Mouse (Mus musculus) MEL (cell line): Measurements from ENCODE around the gene Dync1h1. TPM values are rescaled to one million over a fixed set of nuclear protein-coding genes. Genes with fewer than 3 reads are reported as not detected.

Experiments used
- DNase-seq: peaks from one replicate; pipeline ENCODE4 v3.0.0; 2011; ENCODE audit warnings: low read depth, low spot score
- H3K27ac ChIP-seq: 2 replicates; pipeline ENCODE4 v1.5.1; 2012; ENCODE audit warnings: low read depth, mild to moderate bottlenecking, control low read depth, low read length, moderate library complexity; ENCODE audit not compliant: control insufficient read depth
- H3K27me3 ChIP-seq, 2 experiments: fragments of 150-350 bp in 1 of 2; sonication (generic) in 1 of 2; 2 replicates each; pipeline ENCODE4 v1.6.1; 2012; ENCODE audit warnings: low read length in 2 of 2, mild to moderate bottlenecking in 2 of 2, improper control_type of control experiment in 1 of 2, moderate library complexity in 1 of 2; ENCODE audit not compliant: insufficient read depth in 2 of 2, control insufficient read depth in 1 of 2
- H3K36me3 ChIP-seq, 2 experiments: 2 replicates each; pipeline ENCODE4 v1.6.1; 2012 to 2014; ENCODE audit warnings: low read length in 2 of 2, improper control_type of control experiment in 1 of 2, inconsistent platforms in 1 of 2, mild to moderate bottlenecking in 1 of 2; ENCODE audit not compliant: insufficient read depth in 2 of 2, control insufficient read depth in 1 of 2
- H3K4me1 ChIP-seq, 2 experiments: fragments of 150-350 bp in 1 of 2; sonication (generic) in 1 of 2; 2 replicates each; pipeline ENCODE4 v1.6.1; 2012; ENCODE audit warnings: low read length in 2 of 2, improper control_type of control experiment in 1 of 2, mild to moderate bottlenecking in 1 of 2; ENCODE audit not compliant: insufficient read depth in 2 of 2, control insufficient read depth in 1 of 2
- H3K4me3 ChIP-seq, 2 experiments: fragments of 150-350 bp in 1 of 2; sonication (generic) in 1 of 2; 2 replicates each; pipeline ENCODE4 v1.5.1; 2012; ENCODE audit warnings: low read depth in 2 of 2, low read length in 2 of 2, mild to moderate bottlenecking in 2 of 2, moderate library complexity in 2 of 2, control low read depth in 1 of 2, improper control_type of control experiment in 1 of 2; ENCODE audit not compliant: control insufficient read depth in 1 of 2, insufficient read depth in 1 of 2
- H3K79me2 ChIP-seq: 2 replicates; pipeline ENCODE4 v1.6.1; 2012; ENCODE audit warnings: mild to moderate bottlenecking, low read length, moderate library complexity; ENCODE audit not compliant: control insufficient read depth, poor library complexity, insufficient read depth
- H3K9ac ChIP-seq: 2 replicates; pipeline ENCODE4 v1.6.1; 2012; ENCODE audit warnings: low read depth, mild to moderate bottlenecking, control low read depth, low read length, moderate library complexity; ENCODE audit not compliant: control insufficient read depth, poor library complexity, severe bottlenecking
- H3K9me3 ChIP-seq: fragments of 150-350 bp; sonication (generic); replicated peaks from 2 replicates; pipeline ENCODE4 v1.6.1; 2012; ENCODE audit warnings: mild to moderate bottlenecking, low read length, improper control_type of control experiment, moderate library complexity; ENCODE audit not compliant: insufficient read depth
- BHLHE40 ChIP-seq: IDR thresholded peaks from 2 replicates; pipeline ENCODE4 v1.6.1; 2012; ENCODE audit warnings: low read depth, mild to moderate bottlenecking, inconsistent platforms, low read length, improper control_type of control experiment, borderline replicate concordance
- CHD2 ChIP-seq: IDR thresholded peaks from 2 replicates; pipeline ENCODE4 v1.6.1; 2011; ENCODE audit warnings: low read length, improper control_type of control experiment
- E2F4 ChIP-seq: IDR thresholded peaks from 2 replicates; pipeline ENCODE4 v1.6.1; 2011; ENCODE audit warnings: low read depth, low read length, improper control_type of control experiment, borderline replicate concordance
- EP300 ChIP-seq, 2 experiments: IDR thresholded peaks; 2 replicates each; pipeline ENCODE4 v1.6.1; 2011; ENCODE audit warnings: improper control_type of control experiment in 2 of 2, low read length in 2 of 2, low read depth in 1 of 2, mild to moderate bottlenecking in 1 of 2
- ETS1 ChIP-seq: IDR thresholded peaks from 2 replicates; pipeline ENCODE4 v1.6.1; 2012; ENCODE audit warnings: low read depth, mild to moderate bottlenecking, inconsistent platforms, low read length, improper control_type of control experiment, moderate library complexity
- GABPA ChIP-seq: IDR thresholded peaks from 2 replicates; pipeline ENCODE4 v1.6.1; 2012; ENCODE audit warnings: low read depth, mild to moderate bottlenecking, inconsistent platforms, low read length, improper control_type of control experiment, moderate library complexity
- JUND ChIP-seq: IDR thresholded peaks from 2 replicates; pipeline ENCODE4 v1.6.1; 2011; ENCODE audit warnings: low read depth, mild to moderate bottlenecking, improper control_type of control experiment, low read length
- KAT2A ChIP-seq: conservative IDR thresholded peaks from 2 replicates; pipeline ENCODE4 v1.6.1; 2012; ENCODE audit warnings: low read depth, low read length, improper control_type of control experiment, inconsistent platforms
- MAFK ChIP-seq: IDR thresholded peaks from 2 replicates; pipeline ENCODE4 v1.6.1; 2011; ENCODE audit warnings: low read depth, mild to moderate bottlenecking, low read length, improper control_type of control experiment, borderline replicate concordance
- MAX ChIP-seq: IDR thresholded peaks from 2 replicates; pipeline ENCODE4 v1.6.1; 2011; ENCODE audit warnings: low read length, improper control_type of control experiment
- MXI1 ChIP-seq: IDR thresholded peaks from 2 replicates; pipeline ENCODE4 v1.6.1; 2011; ENCODE audit warnings: mild to moderate bottlenecking, low read depth, low read length, improper control_type of control experiment
- MYC ChIP-seq: IDR thresholded peaks from 2 replicates; pipeline ENCODE4 v1.6.1; 2011; ENCODE audit warnings: low read depth, mild to moderate bottlenecking, low read length, improper control_type of control experiment, moderate library complexity
- NELFE ChIP-seq: IDR thresholded peaks from 2 replicates; pipeline ENCODE4 v1.6.1; 2011; ENCODE audit warnings: low read depth, low read length, improper control_type of control experiment
- NRF1 ChIP-seq: IDR thresholded peaks from 2 replicates; pipeline ENCODE4 v1.6.1; 2014; ENCODE audit warnings: low read depth, mild to moderate bottlenecking, inconsistent platforms, low read length, improper control_type of control experiment, moderate library complexity; ENCODE audit not compliant: poor library complexity, insufficient read depth, severe bottlenecking
- POLR2A ChIP-seq, 2 experiments: IDR thresholded peaks; 2 replicates each; pipeline ENCODE4 v1.6.1; 2011 to 2012; ENCODE audit warnings: low read length in 2 of 2, mild to moderate bottlenecking in 2 of 2, control low read depth in 1 of 2, improper control_type of control experiment in 1 of 2, low read depth in 1 of 2, moderate library complexity in 1 of 2; ENCODE audit not compliant: control insufficient read depth in 1 of 2, insufficient read depth in 1 of 2, poor library complexity in 1 of 2
- POLR2AphosphoS2 ChIP-seq: IDR thresholded peaks from 2 replicates; pipeline ENCODE4 v1.6.1; 2011; ENCODE audit warnings: low read length, improper control_type of control experiment
- POLR2AphosphoS5 ChIP-seq: IDR thresholded peaks from 2 replicates; pipeline ENCODE4 v1.6.1; 2012; ENCODE audit warnings: low read depth, borderline replicate concordance, mild to moderate bottlenecking, inconsistent platforms, low read length, moderate library complexity, mixed read lengths
- RAD21 ChIP-seq: IDR thresholded peaks from 2 replicates; pipeline ENCODE4 v1.6.1; 2011; ENCODE audit warnings: mild to moderate bottlenecking, low read depth, low read length, improper control_type of control experiment
- RCOR1 ChIP-seq: IDR thresholded peaks from 2 replicates; pipeline ENCODE4 v1.6.1; 2012; ENCODE audit warnings: low read depth, mild to moderate bottlenecking, inconsistent platforms, low read length, improper control_type of control experiment
- SMC3 ChIP-seq: IDR thresholded peaks from 2 replicates; pipeline ENCODE4 v1.6.1; 2011; ENCODE audit warnings: low read depth, low read length, improper control_type of control experiment
- TAL1 ChIP-seq: IDR thresholded peaks from 2 replicates; pipeline ENCODE4 v1.6.1; 2012; ENCODE audit warnings: mild to moderate bottlenecking, inconsistent platforms, low read length, moderate library complexity, mixed read lengths
- TBP ChIP-seq: IDR thresholded peaks from 2 replicates; pipeline ENCODE4 v1.8.0; 2011; ENCODE audit warnings: low read depth, low read length, improper control_type of control experiment
- TCF12 ChIP-seq: IDR thresholded peaks from 2 replicates; pipeline ENCODE4 v1.6.1; 2014; ENCODE audit warnings: low read depth, mild to moderate bottlenecking, inconsistent platforms, low read length, improper control_type of control experiment, moderate library complexity
- USF1 ChIP-seq: IDR thresholded peaks from 2 replicates; pipeline ENCODE4 v1.6.1; 2014; ENCODE audit warnings: low read depth, mild to moderate bottlenecking, inconsistent platforms, low read length, improper control_type of control experiment, moderate library complexity
- ZMIZ1 ChIP-seq: IDR thresholded peaks from 2 replicates; pipeline ENCODE4 v1.6.1; 2012; ENCODE audit warnings: low read depth, mild to moderate bottlenecking, inconsistent platforms, low read length, improper control_type of control experiment, moderate library complexity
- ZNF384 ChIP-seq: IDR thresholded peaks from 2 replicates; pipeline ENCODE4 v1.6.1; 2012; ENCODE audit warnings: low read depth, mild to moderate bottlenecking, inconsistent platforms, low read length, improper control_type of control experiment
- polyA plus RNA-seq, 2 experiments: library from polyadenylated mRNA; stranded (reverse) in 1 of 2; unstranded in 1 of 2; fragments of >175 nt in 1 of 2; fragments of >200 nt in 1 of 2; gene quantifications; 2 replicates each; pipeline versions ENCODE4 v1.2.1 to v1.2.4; 2012; ENCODE audit warnings: low replicate concordance in 2 of 2, low read depth in 1 of 2; ENCODE audit not compliant: insufficient read length in 2 of 2, insufficient read depth in 1 of 2, missing spikeins in 1 of 2
- total RNA-seq: library from RNA; depleted of rRNA; stranded (reverse); fragments of 300-350 nt; gene quantifications from 2 replicates; pipeline ENCODE4 v1.2.3, GENCODE M21; 2012

Gene Dync1h1
- total and polyA plus RNA-seq, 3 experiments: 98.2 to 230 (median 157) TPM

- H3K9ac ChIP-seq: no peak overlapping the region
- H3K79me2 ChIP-seq: no peaks in the 10 kb centered on the region
- no peaks in the 10 kb centered on the region for H3K27me3 ChIP-seq
- DNase-seq: no peak
- H3K27ac ChIP-seq: no peak overlapping the region
- TF ChIP-seq JUND (no peak), MAX (no peak), MYC (no peak), POLR2A (IDR thresholded peaks at IDR 0.05; ENCODE audit: control insufficient read depth in 1 of 2, insufficient read depth in 1 of 2, low read depth in 1 of 2, low read length in 2 of 2, poor library complexity in 1 of 2) (no peak), TBP (no peak), E2F4 (no peak), SMC3 (no peak), KAT2A (no peak), ZNF384 (no peak), GABPA (no peak), TAL1 (no peak), TCF12 (no peak), ETS1 (no peak), ZMIZ1 (no peak), EP300 (IDR thresholded peaks at IDR 0.05; ENCODE audit: low read depth in 1 of 2, low read length in 2 of 2) (no peak), RAD21 (no peak), USF1 (no peak), POLR2AphosphoS5 (no peak), MAFK (no peak)
- H3K9me3 ChIP-seq: no peaks in the 10 kb centered on the region
- H3K4me1 ChIP-seq: no peaks in the 10 kb centered on the region
- H3K36me3 ChIP-seq: peaks cover 0 to 14% of the 10 kb centered on the region in 2 experiments; a peak in 1 of 4 replicates
- no peak overlapping the region for H3K4me3 ChIP-seq
Measured at GRCm38 (mm10) chr12:110651464-110651863, 50.2 kb downstream of the Dync1h1 start.

- TF ChIP-seq CHD2 (no peak), POLR2AphosphoS2 (no peak), BHLHE40 (no peak), NELFE (no peak), MXI1 (no peak), EP300 (IDR thresholded peaks at IDR 0.05; ENCODE audit: low read depth in 1 of 2, low read length in 2 of 2) (no peak), RAD21 (no peak), RCOR1 (no peak), NRF1 (no peak)
Measured at GRCm38 (mm10) chr12:110661746-110662145, 60.5 kb downstream of the Dync1h1 start.

More at GRCm38 (mm10) chr12:110661746-110662145, 60.5 kb downstream of the Dync1h1 start:
- Histone ChIP-seq H3K4me1 (no peaks in the 10 kb centered on the region), H3K27me3 (no peaks in the 10 kb centered on the region), H3K27ac (no peak overlapping the region), H3K9me3 (no peaks in the 10 kb centered on the region), H3K79me2 (no peaks in the 10 kb centered on the region), H3K4me3 (no peak overlapping the region), H3K36me3 (peaks cover 0 to 13% of the 10 kb centered on the region in 2 experiments; a peak in 2 of 4 replicates), H3K9ac (no peak overlapping the region)
- DNase-seq: no peak
